Mouse (Mus musculus): ENCODE measurements around the gene Rogdi. TPM values are rescaled to one million over a fixed set of nuclear protein-coding genes. Genes with fewer than 3 reads are reported as not detected.

Gene Rogdi
- polyA plus RNA-seq, 1 experiment from 2014 or later = 51.9 TPM

Other genes starting within 250 kb of the Rogdi start
- gene Cdip1, start 223.3 kb downstream of the Rogdi start, polyA plus RNA-seq (2015; fragmentation: Nextera tagmentation; extraction: Ambion mirVana) = 75.8 and 82.0 TPM in 2 replicates
- 0.27 and 0.47 TPM in 2 replicates for gene 4930562C15Rik, start 178.1 kb downstream of the Rogdi start, polyA plus RNA-seq (2015; fragmentation: Nextera tagmentation; extraction: Ambion mirVana)
- gene Ubald1, start 133.2 kb downstream of the Rogdi start, polyA plus RNA-seq (2015; fragmentation: Nextera tagmentation; extraction: Ambion mirVana) = 31.5 and 36.3 TPM in 2 replicates
- gene Mgrn1, start 127.3 kb downstream of the Rogdi start, polyA plus RNA-seq (2015; fragmentation: Nextera tagmentation; extraction: Ambion mirVana) = 81.1 and 87.7 TPM in 2 replicates
- 125 and 136 TPM in 2 replicates for gene Nudt16l1, start 74.8 kb downstream of the Rogdi start, polyA plus RNA-seq (2015; fragmentation: Nextera tagmentation; extraction: Ambion mirVana)
- 48.6 and 54.3 TPM in 2 replicates for gene Anks3, start 49.3 kb downstream of the Rogdi start, polyA plus RNA-seq (2015; fragmentation: Nextera tagmentation; extraction: Ambion mirVana)
- gene Sept12, start 15.7 kb downstream of the Rogdi start, polyA plus RNA-seq (2015; fragmentation: Nextera tagmentation; extraction: Ambion mirVana) = not detected in 2 replicates
- gene Smim22, start 6.3 kb downstream of the Rogdi start, polyA plus RNA-seq (2015; fragmentation: Nextera tagmentation; extraction: Ambion mirVana) = 57.6 and 68.8 TPM in 2 replicates
- gene Glyr1, start 36.3 kb upstream of the Rogdi start, polyA plus RNA-seq (2015; fragmentation: Nextera tagmentation; extraction: Ambion mirVana) = 139 and 142 TPM in 2 replicates
- gene Ubn1, start 36.5 kb upstream of the Rogdi start, polyA plus RNA-seq (2015; fragmentation: Nextera tagmentation; extraction: Ambion mirVana) = 11.7 and 13.3 TPM in 2 replicates
- gene Ppl, start 118.9 kb upstream of the Rogdi start, polyA plus RNA-seq (2015; fragmentation: Nextera tagmentation; extraction: Ambion mirVana) = 62.8 and 101 TPM in 2 replicates
- gene Sec14l5, start 133.6 kb upstream of the Rogdi start, polyA plus RNA-seq (2015; fragmentation: Nextera tagmentation; extraction: Ambion mirVana) = 0.09 and 0.27 TPM in 2 replicates
- gene Nagpa, start 190.5 kb upstream of the Rogdi start, polyA plus RNA-seq (2015; fragmentation: Nextera tagmentation; extraction: Ambion mirVana) = 19.6 and 19.7 TPM in 2 replicates
- gene AU021092, start 208.7 kb upstream of the Rogdi start, polyA plus RNA-seq (2015; fragmentation: Nextera tagmentation; extraction: Ambion mirVana) = 5.3 and 6.9 TPM in 2 replicates
- 32.5 and 35.1 TPM in 2 replicates for gene Alg1, start 220.1 kb upstream of the Rogdi start, polyA plus RNA-seq (2015; fragmentation: Nextera tagmentation; extraction: Ambion mirVana)
- gene Eef2kmt, start 242.4 kb upstream of the Rogdi start, polyA plus RNA-seq (2015; fragmentation: Nextera tagmentation; extraction: Ambion mirVana) = 32.4 and 35.1 TPM in 2 replicates